Mouse (Mus musculus): ENCODE measurements around the gene Tesc. TPM values are rescaled to one million over a fixed set of nuclear protein-coding genes. Genes with fewer than 3 reads are reported as not detected.

Tesc gene
- polyA plus RNA-seq, 1 experiment, result not detected

- no peak overlapping the region for H3K4me3 ChIP-seq (ENCODE audit: insufficient read depth, low read length)
- H3K27ac ChIP-seq (ENCODE audit: insufficient read depth, low read depth, low read length), result no peak overlapping the region
- H3K4me1 ChIP-seq (ENCODE audit: control insufficient read depth, insufficient read depth, low read length), result peaks cover 12% of the 10 kb centered on the region
- TF ChIP-seq CTCF (IDR thresholded peaks at IDR 0.05; ENCODE audit: low read depth, low read length), result no peak
- no peak for TF ChIP-seq POLR2A (IDR thresholded peaks at IDR 0.05; ENCODE audit: borderline replicate concordance, low read depth, low read length)
Measured at GRCm38 (mm10) chr5:118048412-118048811, 20.9 kb downstream of the Tesc start.

GRCm38 (mm10) chr5:118048928-118049327 lies 21.4 kb downstream of the Tesc start:
- no peak overlapping the region for H3K4me3 ChIP-seq (ENCODE audit: insufficient read depth, low read length)
- TF ChIP-seq POLR2A (IDR thresholded peaks at IDR 0.05; ENCODE audit: borderline replicate concordance, low read depth, low read length) (no peak), CTCF (IDR thresholded peaks at IDR 0.05; ENCODE audit: low read depth, low read length) (no peak)
- peaks cover 12% of the 10 kb centered on the region for H3K4me1 ChIP-seq (ENCODE audit: control insufficient read depth, insufficient read depth, low read length)
- no peak overlapping the region for H3K27ac ChIP-seq (ENCODE audit: insufficient read depth, low read depth, low read length)

GRCm38 (mm10) chr5:118050743-118051142 lies 23.2 kb downstream of the Tesc start:
- TF ChIP-seq CTCF (IDR thresholded peaks at IDR 0.05; ENCODE audit: low read depth, low read length) (no peak), POLR2A (IDR thresholded peaks at IDR 0.05; ENCODE audit: borderline replicate concordance, low read depth, low read length) (no peak)
- Histone ChIP-seq H3K27ac (ENCODE audit: insufficient read depth, low read depth, low read length) (no peak overlapping the region), H3K4me3 (ENCODE audit: insufficient read depth, low read length) (no peak overlapping the region), H3K4me1 (ENCODE audit: control insufficient read depth, insufficient read depth, low read length) (peaks cover 11% of the 10 kb centered on the region)

GRCm38 (mm10) chr5:118051981-118052662 lies 24.6 kb downstream of the Tesc start:
- Histone ChIP-seq H3K27ac (ENCODE audit: insufficient read depth, low read depth, low read length) (no peak overlapping the region), H3K4me3 (ENCODE audit: insufficient read depth, low read length) (no peak overlapping the region), H3K4me1 (ENCODE audit: control insufficient read depth, insufficient read depth, low read length) (peaks cover 11% of the 10 kb centered on the region)
- TF ChIP-seq CTCF (IDR thresholded peaks at IDR 0.05; ENCODE audit: low read depth, low read length), result no peak
- no peak for TF ChIP-seq POLR2A (IDR thresholded peaks at IDR 0.05; ENCODE audit: borderline replicate concordance, low read depth, low read length)

- Histone ChIP-seq H3K27ac (ENCODE audit: insufficient read depth, low read depth, low read length) (no peak overlapping the region), H3K4me1 (ENCODE audit: control insufficient read depth, insufficient read depth, low read length) (peaks cover 11% of the 10 kb centered on the region), H3K4me3 (ENCODE audit: insufficient read depth, low read length) (no peak overlapping the region)
- TF ChIP-seq CTCF (IDR thresholded peaks at IDR 0.05; ENCODE audit: low read depth, low read length) (no peak), POLR2A (IDR thresholded peaks at IDR 0.05; ENCODE audit: borderline replicate concordance, low read depth, low read length) (no peak)
Measured at GRCm38 (mm10) chr5:118053205-118053604, 25.7 kb downstream of the Tesc start.

- Histone ChIP-seq H3K27ac (ENCODE audit: insufficient read depth, low read depth, low read length) (no peak overlapping the region), H3K4me3 (ENCODE audit: insufficient read depth, low read length) (no peak overlapping the region), H3K4me1 (ENCODE audit: control insufficient read depth, insufficient read depth, low read length) (no peaks in the 10 kb centered on the region)
- TF ChIP-seq POLR2A (IDR thresholded peaks at IDR 0.05; ENCODE audit: borderline replicate concordance, low read depth, low read length) (no peak), CTCF (IDR thresholded peaks at IDR 0.05; ENCODE audit: low read depth, low read length) (no peak)
Measured at GRCm38 (mm10) chr5:118057508-118058111, 30.1 kb downstream of the Tesc start.

- no peak overlapping the region for H3K4me3 ChIP-seq (ENCODE audit: insufficient read depth, low read length)
- no peak overlapping the region for H3K27ac ChIP-seq (ENCODE audit: insufficient read depth, low read depth, low read length)
- H3K4me1 ChIP-seq (ENCODE audit: control insufficient read depth, insufficient read depth, low read length), result no peaks in the 10 kb centered on the region
- TF ChIP-seq POLR2A (IDR thresholded peaks at IDR 0.05; ENCODE audit: borderline replicate concordance, low read depth, low read length) (no peak), CTCF (IDR thresholded peaks at IDR 0.05; ENCODE audit: low read depth, low read length) (no peak)
Measured at GRCm38 (mm10) chr5:118058858-118059257, 31.3 kb downstream of the Tesc start.

- H3K27ac ChIP-seq (ENCODE audit: insufficient read depth, low read depth, low read length), result no peak overlapping the region
- no peaks in the 10 kb centered on the region for H3K4me1 ChIP-seq (ENCODE audit: control insufficient read depth, insufficient read depth, low read length)
- no peak overlapping the region for H3K4me3 ChIP-seq (ENCODE audit: insufficient read depth, low read length)
- no peak for TF ChIP-seq POLR2A (IDR thresholded peaks at IDR 0.05; ENCODE audit: borderline replicate concordance, low read depth, low read length)
- no peak for TF ChIP-seq CTCF (IDR thresholded peaks at IDR 0.05; ENCODE audit: low read depth, low read length)
Measured at GRCm38 (mm10) chr5:118059646-118060045, 32.1 kb downstream of the Tesc start.

- H3K27ac ChIP-seq (ENCODE audit: insufficient read depth, low read depth, low read length), result no peak overlapping the region
- no peaks in the 10 kb centered on the region for H3K4me1 ChIP-seq (ENCODE audit: control insufficient read depth, insufficient read depth, low read length)
- no peak overlapping the region for H3K4me3 ChIP-seq (ENCODE audit: insufficient read depth, low read length)
- no peak for TF ChIP-seq POLR2A (IDR thresholded peaks at IDR 0.05; ENCODE audit: borderline replicate concordance, low read depth, low read length)
- no peak for TF ChIP-seq CTCF (IDR thresholded peaks at IDR 0.05; ENCODE audit: low read depth, low read length)
Measured at GRCm38 (mm10) chr5:118061391-118061790, 33.8 kb downstream of the Tesc start.

GRCm38 (mm10) chr5:118063181-118063621 lies 35.7 kb downstream of the Tesc start:
- H3K27ac ChIP-seq (ENCODE audit: insufficient read depth, low read depth, low read length), result no peak overlapping the region
- TF ChIP-seq POLR2A (IDR thresholded peaks at IDR 0.05; ENCODE audit: borderline replicate concordance, low read depth, low read length) (no peak), CTCF (IDR thresholded peaks at IDR 0.05; ENCODE audit: low read depth, low read length) (no peak)
- H3K4me3 ChIP-seq (ENCODE audit: insufficient read depth, low read length), result no peak overlapping the region
- H3K4me1 ChIP-seq (ENCODE audit: control insufficient read depth, insufficient read depth, low read length), result no peaks in the 10 kb centered on the region
